Mouse (Mus musculus): ENCODE data around the gene Fam206a. TPM values are rescaled to one million over a fixed set of nuclear protein-coding genes. Genes with fewer than 3 reads are reported as not detected.
A peak's percentile ranks its signal among the peaks of the same experiment; 100 is the strongest.

The Fam206a gene
- 10 to 100 TPM; 17.7 to 18.3 TPM for total RNA-seq (2021)

DNA sequence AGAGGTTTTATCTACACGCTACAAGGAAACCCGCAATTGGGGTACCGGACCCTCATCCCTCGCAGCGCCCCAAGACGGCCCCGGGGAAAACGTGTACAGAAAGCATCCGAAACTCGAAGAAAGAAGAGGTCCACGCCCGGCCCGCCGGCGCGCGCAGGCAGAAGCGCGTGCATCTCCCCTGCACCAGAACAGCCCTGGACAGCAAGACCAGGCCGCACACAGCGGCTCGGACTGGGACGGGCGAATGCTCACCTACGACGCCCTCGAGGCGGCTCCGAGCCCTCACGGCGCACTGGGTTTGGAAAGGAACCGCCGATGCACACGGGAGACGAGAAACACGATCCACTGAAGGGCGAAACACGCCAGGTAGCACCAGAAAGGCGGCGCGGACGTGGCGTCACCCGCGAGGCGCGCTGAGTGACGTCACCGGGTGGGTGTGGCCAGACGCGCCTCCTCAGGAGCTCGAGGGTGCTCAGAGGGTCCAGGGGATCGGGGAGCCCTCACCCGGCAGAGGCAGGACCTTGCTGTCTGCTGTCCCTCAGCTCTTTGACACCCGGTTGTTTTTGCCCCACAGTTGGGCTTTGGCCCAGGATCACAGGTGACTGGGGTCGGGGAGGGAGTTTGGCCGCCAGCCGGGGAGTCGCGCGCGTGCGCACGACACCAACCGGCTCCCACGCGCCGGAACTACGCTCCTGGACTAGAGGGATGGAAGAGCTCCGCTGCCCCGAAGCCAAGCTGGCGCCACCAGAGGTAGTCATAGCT, at the start of gene Fam206a, which contains the start of gene Elp1:
Gene Fam206a (plus strand): TSS at position 439 of the 762 bp plus-strand sequence.
Gene Elp1 (minus strand): TSS at position 425 of the 762 bp plus-strand sequence.
- intact Hi-C loops (cut with DNase I), result no loop called here
- DNase-seq, result peak; percentile 95

DNA sequence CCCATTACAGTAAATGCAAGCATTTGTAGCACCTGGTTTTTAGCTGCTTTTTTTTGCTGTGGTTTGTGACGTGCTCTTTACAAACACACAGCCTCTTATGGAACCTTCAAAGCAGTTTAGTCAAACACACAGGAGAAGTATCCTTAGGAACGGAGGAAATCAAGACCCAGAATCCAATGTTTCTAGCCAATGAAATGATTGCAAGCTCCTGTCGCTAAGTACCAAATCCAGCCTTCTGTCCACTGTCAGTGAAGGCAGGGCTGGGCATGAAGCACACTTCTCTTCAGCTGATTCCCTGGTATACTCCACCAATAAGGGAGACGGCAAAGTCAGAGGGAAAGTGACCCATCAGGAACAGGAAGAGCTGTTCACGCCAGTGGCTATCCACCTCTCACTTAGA, 46.1 kb upstream of the Fam206a start:
- DNase-seq, result no peak
- intact Hi-C loops (cut with DNase I), result no loop called here

DNA sequence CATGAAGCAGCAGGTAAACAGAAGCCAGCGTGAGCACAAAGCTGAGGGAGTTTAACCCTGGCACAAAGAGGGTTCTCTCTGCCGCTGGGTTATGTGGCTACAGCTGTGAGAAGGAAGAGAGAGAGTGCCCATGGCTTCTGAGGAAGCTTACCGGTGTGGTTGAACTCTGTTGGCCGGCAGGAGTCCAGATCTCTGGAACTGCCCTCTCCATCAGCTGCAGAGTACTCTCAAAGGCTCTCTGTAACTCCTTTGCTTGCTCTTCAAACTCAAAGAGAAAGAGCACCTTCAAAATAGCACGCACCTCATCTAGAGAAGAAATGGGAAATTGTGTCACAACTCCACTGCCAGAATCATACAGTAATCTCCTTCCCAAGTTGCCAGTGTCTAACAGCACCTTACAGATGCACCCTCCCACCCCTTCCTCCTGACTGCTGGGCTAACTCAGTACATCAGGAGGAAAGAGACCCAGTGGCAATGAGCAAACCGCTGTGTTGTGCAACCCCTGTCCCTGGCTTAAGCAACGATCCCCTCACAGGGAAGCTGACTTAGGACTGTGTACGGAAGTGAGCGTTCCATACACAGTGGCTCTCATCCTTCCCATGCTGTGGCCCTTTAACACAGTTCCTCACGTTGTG, 45.1 kb upstream of the Fam206a start:
- no peak for DNase-seq
- intact Hi-C loops (cut with DNase I), result no loop called here

DNA sequence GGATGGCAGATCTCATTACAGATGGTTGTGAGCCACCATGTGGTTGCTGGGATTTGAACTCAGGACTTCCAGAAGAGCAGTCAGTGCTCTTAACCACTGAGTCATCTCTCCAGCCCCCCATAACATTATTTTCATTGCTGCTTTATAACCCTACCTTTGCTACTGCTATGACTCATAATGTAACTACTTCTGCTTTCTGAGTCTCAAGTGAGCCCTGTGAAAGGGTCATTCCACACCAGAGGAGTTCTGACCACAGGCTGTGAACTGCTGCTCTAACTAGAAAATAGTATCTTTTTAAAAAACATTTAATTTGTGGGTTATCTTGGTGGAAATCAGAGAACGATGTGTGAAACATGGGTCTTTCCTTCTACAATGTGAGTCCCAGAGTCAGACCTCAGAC, 44.5 kb upstream of the Fam206a start:
- DNase-seq, result no peak
- intact Hi-C loops (cut with DNase I), result no loop called here

DNA sequence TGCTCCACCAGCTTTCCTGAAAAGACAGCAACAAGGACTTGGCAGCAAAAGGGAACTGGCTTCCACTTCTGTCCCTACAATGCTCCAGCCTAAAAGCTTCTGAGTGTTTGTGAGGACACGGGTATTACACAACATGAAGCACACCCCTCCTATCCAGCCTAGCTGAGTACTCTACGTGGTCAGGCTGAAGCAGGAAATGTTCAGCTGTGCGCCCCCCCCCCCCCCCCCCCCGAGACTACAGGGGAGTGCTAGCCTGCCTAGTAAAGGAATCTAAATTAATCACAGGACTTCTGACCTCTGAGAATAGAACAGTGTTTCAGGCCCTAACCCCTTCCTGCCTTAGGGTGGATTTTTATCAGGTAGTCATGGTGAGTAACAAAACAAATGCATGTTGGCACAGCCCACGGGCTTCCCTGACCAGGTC, 34.3 kb upstream of the Fam206a start:
- intact Hi-C loops (cut with DNase I), result no loop called here
- DNase-seq, result no peak

DNA sequence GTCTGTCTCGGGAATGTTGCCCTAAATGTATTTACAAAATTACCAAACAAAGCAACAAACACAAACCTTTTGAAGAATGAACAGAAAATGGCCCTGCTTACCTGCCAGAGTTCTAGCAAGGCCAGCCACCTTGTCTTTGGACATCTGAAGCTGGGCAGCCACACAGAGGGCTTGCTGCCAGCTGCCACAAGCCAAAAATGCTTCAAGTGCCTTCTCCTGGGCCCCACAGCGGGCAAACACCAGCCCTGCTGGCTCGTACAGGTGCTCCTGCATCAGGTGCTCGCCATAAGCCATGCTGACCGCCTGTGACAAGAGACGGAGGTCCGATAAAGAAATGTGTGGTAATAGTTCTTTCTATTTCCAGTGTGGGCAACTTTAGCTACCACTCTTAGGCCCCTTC, 33.2 kb upstream of the Fam206a start:
- DNase-seq, result no peak
- intact Hi-C loops (cut with DNase I), result no loop called here

DNA sequence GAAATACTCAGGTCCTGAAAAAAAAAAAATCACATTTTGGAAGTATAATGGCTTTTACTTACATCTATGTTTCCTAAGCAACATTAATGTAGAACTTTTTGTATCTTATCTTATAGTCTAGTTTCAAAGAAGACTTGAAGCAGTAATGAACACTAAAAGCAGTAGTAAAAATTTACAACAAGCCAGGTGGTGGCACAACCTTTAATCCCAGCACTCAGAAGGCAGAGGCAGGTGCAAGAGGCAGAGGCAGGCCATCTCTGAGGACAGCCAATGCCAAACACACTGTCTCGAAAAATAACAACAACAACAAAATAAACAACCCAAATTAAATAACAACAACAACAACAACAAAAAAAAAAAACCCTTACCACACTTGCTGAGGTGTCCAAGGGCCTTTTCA, 31.1 kb upstream of the Fam206a start:
- intact Hi-C loops (cut with DNase I), result no loop called here
- DNase-seq, result no peak

DNA sequence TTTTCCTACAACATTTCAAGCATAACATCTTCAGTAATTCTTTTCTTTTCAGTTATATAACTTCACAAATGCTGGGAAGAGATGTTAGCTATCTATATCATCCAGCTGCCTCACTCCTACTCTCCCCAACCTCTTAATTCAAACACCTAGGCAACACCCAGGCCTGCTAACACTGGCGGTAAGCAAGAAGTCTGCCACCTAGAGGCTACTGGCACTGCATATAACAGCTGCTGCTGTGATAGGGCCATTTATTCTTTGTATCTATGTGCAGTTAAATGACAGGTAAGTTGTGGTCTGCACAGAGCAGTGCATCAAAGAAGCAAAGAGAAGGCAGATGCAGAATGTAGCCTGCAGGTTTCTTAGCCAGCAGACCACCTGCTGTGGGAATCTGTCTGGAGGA, 10.8 kb upstream of the Fam206a start:
- no peak for DNase-seq
- intact Hi-C loops (cut with DNase I), result no loop called here

DNA sequence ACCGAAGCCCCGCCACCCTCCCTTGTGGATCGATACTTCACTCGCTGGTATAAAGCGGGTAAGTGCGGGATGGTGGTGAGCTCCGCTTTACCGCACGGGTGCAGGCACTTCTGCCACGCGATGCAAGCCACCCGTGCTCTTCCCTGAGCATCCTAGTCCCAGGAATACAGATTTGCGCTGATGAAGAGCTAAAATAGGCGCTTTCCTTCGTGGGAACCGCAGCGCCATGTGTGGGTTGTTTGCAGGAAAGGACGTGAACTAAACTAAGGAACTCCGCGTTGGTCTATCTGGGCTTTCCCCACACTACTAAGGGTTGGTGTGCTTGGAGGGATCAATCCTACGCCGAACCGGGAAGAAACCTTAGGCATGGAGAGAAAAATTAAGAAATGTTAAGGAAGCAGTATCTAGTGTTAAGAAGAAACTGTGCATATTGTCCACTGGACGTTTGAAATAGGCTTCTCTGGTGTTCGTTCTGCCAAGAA, 565 bp downstream of the Fam206a start:
- DNase-seq, result no peak
- intact Hi-C loops (cut with DNase I), result no loop called here

DNA sequence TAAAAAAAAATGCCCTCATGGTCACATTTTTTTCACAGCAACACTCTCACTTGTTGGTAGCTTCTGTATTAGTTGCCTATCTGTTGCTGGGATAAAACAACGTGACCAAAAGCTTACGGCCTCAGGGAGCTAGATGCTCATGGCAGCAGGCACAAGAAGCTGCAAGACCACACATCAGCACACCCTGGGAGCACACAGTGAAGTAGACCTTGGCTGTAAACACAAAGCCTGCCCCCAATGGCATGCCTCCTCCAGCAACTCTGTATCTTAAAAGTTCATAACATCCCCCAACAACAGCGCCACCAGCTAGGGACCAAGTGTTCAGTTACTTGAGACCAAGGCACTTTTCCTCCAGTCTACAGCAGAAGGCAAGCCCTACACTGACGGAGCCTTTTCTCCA, 6.9 kb downstream of the Fam206a start:
- intact Hi-C loops (cut with DNase I), result no loop called here
- no peak for DNase-seq

DNA sequence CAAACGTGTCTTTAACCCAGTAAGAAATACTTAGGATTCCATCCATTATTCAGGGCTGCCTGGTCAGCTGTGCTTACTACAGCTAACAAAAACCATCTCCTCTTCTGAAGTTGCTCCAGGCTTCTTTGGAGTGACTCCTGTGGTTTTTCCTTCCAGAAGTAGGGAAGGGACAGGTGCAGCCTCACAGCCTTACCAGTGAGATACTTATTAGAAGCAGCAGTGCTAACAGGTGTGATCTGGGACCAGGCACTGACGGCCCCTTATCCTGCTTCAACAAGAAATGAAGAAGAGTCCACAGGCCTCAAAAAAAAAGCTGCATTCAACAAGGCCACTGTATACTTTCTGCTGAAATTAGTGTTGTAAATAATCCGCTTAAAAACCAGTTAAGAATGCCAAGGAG, 9.5 kb downstream of the Fam206a start:
- DNase-seq, result no peak
- intact Hi-C loops (cut with DNase I), result no loop called here

DNA sequence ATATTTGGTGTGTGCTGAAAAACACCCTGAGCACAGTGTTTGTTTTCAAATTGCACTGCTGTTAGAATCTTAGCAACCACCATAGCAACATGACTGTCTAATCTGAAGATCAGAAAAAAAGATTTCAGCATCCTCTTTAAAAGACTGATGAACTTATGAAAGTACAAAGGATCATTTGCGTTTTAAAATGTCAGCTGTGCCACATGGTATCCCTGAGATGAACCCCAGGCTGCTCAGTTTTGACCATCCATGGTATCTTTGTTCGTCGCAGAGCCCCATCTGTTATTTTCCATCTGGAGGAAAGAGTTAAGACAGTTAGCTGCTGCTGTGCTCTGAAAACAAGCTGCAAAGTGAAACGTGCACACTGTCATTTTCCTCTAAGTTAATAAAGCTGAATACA, 10.0 kb downstream of the Fam206a start:
- no peak for DNase-seq
- intact Hi-C loops (cut with DNase I), result no loop called here

DNA sequence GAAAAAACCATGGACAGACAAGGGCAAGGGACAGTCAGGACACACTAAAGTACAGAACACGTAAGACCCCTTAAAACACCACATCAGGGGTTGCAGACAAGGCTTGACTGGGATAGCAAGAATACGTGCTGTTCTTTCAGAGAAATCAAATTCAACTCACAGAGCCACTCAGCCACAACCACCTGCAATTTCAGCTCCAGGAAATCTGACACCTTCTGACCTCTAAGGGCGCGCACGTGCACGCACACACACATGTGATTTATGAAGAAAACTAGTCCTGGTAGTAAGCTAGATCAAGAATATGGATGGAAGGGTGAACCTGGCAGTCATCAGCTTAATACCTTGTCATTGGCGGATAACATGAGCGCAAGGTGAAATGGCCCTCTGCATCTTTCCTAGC, 13.0 kb downstream of the Fam206a start:
- DNase-seq, result no peak
- intact Hi-C loops (cut with DNase I), result no loop called here

DNA sequence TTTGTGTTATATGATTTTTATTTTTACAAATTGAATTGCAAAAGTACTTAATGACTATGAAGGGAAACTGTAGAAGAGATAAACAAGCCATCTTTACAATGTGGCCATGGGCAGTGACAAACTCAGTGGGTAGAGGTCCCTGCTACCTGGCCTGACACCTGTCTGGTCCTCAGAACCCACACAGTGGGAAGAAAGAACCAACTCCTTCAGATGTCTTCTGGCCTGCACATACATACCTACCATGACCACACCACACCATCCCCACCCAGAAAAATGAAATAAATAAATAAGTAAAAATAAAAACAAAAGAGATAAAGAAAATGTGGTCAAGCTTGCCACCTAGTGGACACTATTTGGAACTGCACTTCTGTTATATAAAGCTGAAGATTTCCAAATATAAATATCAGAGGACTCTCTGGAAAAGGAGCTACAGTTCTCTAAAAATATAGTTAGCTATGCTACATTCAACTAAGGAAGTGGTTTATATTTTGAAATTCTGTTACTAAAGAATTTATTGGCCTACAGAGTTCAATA, 17.9 kb downstream of the Fam206a start:
- DNase-seq, result no peak
- intact Hi-C loops (cut with DNase I), result no loop called here

DNA sequence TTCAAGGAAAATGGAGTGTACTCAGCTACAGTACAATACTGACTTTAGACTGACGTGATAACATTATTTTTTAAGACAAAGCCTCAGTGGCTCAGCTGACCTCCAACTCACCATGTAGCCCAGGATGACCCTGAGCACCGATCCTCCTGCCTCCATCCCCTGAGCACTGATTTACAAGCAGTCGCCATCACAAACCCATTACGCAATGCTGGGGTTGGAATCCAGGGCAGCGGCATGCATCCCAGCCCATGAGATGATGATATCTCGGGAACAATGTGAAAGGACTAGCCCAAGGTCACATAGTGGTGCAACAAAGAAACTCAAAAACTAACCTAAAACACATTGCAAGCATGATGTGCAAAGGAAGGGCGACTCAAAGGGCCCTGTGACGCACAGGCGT, 22.1 kb downstream of the Fam206a start:
- DNase-seq, result no peak
- intact Hi-C loops (cut with DNase I), result no loop called here

DNA sequence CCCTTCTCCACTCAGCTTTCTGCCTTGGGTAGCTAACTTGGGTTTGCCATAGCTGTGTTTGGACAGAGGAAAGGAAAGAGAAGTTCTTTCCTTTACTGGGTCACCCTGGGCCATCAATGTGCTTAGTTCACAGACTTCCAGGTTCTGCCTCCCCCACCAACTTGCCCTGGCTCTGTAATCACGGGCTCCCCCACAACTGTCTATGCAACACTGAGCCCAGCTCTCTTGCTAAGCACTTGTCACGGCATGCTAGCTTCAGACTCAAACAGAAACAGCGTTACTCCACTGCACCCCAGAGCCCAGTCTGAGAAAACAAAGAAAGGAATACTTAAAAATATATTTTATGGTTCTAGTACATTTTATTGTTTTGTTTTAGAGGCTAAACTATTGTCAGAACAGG, 26.8 kb downstream of the Fam206a start:
- intact Hi-C loops (cut with DNase I), result no loop called here
- no peak for DNase-seq

DNA sequence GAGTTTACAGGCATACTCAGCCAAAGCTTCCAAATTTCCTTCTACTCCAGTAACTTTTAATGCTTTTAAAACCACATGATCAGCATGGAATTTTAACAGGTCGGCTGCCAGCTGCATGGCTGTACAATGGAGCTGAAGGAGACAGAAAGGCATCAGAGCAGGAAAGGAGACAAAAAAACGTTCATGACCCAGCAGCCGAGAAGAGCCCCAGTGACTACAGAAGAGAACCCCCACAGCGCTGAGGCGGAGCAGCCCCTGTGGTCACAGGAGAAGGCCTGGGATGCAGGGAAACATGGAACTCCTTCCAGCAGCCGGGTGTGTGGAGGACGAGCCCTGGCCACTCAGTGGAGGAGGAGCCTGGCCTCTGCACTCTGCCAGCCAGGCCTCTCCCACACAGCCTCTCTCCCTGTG, 27.4 kb downstream of the Fam206a start:
- peak; percentile 13 for DNase-seq
- intact Hi-C loops (cut with DNase I), result no loop called here

DNA sequence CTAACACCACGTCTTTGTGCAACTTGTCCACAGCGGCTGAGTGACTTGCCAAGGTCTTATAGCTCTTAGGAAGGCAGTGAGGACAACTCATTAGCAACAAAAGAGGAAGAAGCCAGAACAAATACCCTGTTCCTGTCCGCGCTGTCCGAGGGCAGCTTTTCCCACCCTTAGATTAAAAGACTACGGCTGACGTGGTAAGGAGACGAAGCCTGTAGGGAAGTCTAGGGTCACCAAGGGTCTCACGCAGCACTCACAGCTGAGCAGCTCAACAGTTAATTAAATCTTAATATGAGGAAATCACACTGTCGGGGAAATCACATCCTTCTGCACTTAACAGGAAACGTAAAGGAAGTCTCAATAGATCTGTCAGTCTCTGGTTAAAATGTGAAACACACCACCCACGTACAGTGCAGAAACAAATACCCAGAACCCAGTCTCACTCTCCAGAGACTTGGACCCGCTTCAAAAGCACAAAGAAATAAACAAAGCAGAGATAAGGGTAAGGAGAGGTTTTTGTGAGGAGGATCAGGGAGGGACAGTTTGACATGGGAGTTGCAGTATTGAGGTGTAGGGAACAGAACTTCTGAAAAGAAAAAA, 29.0 kb downstream of the Fam206a start:
- intact Hi-C loops (cut with DNase I), result no loop called here
- no peak for DNase-seq

DNA sequence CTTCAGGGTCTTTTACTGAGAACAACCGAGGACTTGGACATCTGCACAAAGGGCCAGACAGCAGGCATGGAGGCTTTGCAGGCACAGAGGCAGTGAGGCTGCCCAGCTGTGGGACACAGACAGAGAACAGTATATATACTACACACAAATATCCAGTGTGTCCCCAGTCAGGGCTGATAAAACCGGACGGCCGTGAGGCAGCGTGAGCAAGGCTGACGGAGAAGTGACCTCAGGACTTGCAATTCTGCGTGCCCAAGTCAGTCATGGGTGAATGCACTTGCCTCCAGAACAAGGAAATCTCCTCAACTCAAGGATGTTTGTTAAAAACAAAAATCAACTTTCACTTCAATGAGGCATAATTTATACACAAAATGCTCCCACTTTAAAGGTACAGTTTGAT, 29.9 kb downstream of the Fam206a start:
- no peak for DNase-seq
- intact Hi-C loops (cut with DNase I), result no loop called here

DNA sequence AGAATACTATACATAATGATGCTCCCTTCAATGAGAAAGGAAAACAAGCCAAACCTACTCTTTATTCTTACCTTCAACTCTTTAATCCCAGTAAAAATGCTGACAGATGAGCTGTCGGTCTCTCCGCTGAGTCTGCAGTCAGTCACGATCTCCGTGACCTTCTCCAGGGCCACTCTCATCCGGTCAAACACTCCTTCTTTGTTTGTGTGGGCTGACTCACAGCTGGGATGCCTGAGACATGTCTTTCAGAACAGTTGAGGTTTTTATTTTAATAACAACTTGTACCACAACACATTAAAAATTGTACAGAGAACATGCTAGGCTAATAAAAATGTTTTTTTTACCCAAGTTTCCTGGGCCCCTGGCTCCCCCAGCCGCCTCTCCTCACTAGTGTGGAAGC, 35.5 kb downstream of the Fam206a start:
- no peak for DNase-seq
- intact Hi-C loops (cut with DNase I), result no loop called here

DNA sequence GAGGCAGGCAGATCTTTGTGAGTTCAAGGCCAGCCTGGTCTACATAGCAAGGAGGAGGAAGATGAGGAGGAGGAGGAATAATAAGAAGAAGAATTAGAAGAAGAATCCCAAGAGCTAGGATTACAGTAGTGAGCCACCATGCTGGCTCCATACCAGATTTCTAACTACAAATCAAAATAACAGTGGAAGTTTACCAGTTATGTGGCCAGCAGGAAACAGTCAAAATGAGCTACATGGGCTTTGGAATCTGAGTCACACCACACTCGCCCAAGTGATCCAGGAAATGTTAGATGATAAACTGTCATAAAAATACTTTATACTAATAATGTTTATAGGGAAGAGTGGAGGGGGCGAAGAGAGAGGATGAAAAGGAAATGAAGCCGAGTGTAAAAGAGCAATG, 38.2 kb downstream of the Fam206a start:
- intact Hi-C loops (cut with DNase I), result no loop called here
- no peak for DNase-seq

DNA sequence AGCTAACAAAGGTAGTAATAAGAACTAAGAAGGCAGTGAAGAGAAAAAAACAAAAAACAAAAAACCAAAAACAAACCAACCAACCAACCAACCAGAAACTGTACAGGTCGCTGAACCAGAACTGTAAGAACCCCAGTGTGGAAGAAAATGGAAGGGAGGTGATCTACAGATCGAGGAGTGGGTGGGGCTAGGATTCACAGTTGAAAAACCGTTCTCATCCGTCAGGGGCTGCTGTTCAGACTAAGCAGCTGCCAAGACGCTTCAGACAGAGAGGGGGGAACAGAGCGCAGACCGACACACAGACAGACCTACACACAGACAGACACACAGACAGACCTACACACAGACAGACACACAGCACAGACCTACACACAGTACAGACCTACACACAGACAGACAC, 40.4 kb downstream of the Fam206a start:
- DNase-seq, result no peak
- intact Hi-C loops (cut with DNase I), result no loop called here

All from left cerebral cortex, postnatal 4 days (tissue).